Mouse (Mus musculus): ENCODE results near the gene Tenm4.

- TF ChIP-seq CTCF (IDR thresholded peaks at IDR 0.05; ENCODE audit: low read depth) = no peak
- TF ChIP-seq EP300 (IDR thresholded peaks at IDR 0.05; ENCODE audit: low read depth) = no peak
Measured at GRCm38 (mm10) chr7:96414290-96415055, 243.4 kb downstream of the Tenm4 start.

Measured in liver, embryonic 14.5 days (tissue).